Mouse (Mus musculus) liver, embryonic 11.5 days (tissue): ENCODE measurements at regions not wholly inside any gene's neighbourhood (a gene's known extent, or its start where the extent isn't known, plus 50 kb on each side); places are given as distances from the start of the nearest gene placed in this dataset.

Experiments used
- ATAC-seq: fragments of 200-750 bp; cut with Nextera tagmentation; replicated peaks from 2 replicates; pipeline ENCODE4 v1.8.0; 2017; ENCODE audit warnings: moderate number of reproducible peaks, mild to moderate bottlenecking, moderate TSS enrichment, moderate library complexity; ENCODE audit not compliant: low FRiP score
- DNase-seq: peaks from one replicate; pipeline ENCODE4 v3.0.0-alpha.2; 2017; ENCODE audit warnings: low spot score
- H3K27ac ChIP-seq: fragments of 300-500 bp; sonication (generic); 2 replicates; pipeline ENCODE4 v1.5.1; 2014; ENCODE audit warnings: mild to moderate bottlenecking, low read depth, low read length, control low read depth
- H3K27me3 ChIP-seq: fragments of 300-500 bp; sonication (generic); replicated peaks from 2 replicates; pipeline ENCODE4 v1.6.1; 2014; ENCODE audit warnings: low read length, mixed read lengths; ENCODE audit not compliant: control insufficient read depth, insufficient read depth
- H3K36me3 ChIP-seq: fragments of 300-500 bp; sonication (generic); 2 replicates; pipeline ENCODE4 v1.6.1; 2014; ENCODE audit warnings: mild to moderate bottlenecking, low read length, moderate library complexity, mixed read lengths; ENCODE audit not compliant: control insufficient read depth, insufficient read depth
- H3K4me1 ChIP-seq: fragments of 300-500 bp; sonication (generic); replicated peaks from 2 replicates; pipeline ENCODE4 v1.6.1; 2014; ENCODE audit warnings: low read length, mixed read lengths; ENCODE audit not compliant: control insufficient read depth, insufficient read depth
- H3K4me2 ChIP-seq: fragments of 300-500 bp; sonication (generic); 2 replicates; pipeline ENCODE4 v1.6.1; 2014; ENCODE audit warnings: mild to moderate bottlenecking, control low read depth, moderate library complexity
- H3K4me3 ChIP-seq: fragments of 300-500 bp; sonication (generic); 2 replicates; pipeline ENCODE4 v1.5.1; 2014; ENCODE audit warnings: low read depth, low read length, control low read depth
- H3K9ac ChIP-seq: fragments of 300-500 bp; sonication (generic); 2 replicates; pipeline ENCODE4 v1.6.1; 2014; ENCODE audit warnings: low read depth, low read length, control low read depth
- H3K9me3 ChIP-seq: fragments of 300-500 bp; sonication (generic); 2 replicates; pipeline ENCODE4 v1.6.1; 2016; ENCODE audit warnings: low read length, inconsistent platforms, mixed read lengths; ENCODE audit not compliant: control insufficient read depth
- WGBS: fragments of 180-500 bp; shearing (Covaris S2); extraction: QIAGEN DNeasy Blood & Tissue Kit; methylation state at CpG from one replicate; pipeline ENCODE4 v1.1.7; 2014; 5-methylcytosine and 5-hydroxymethylcytosine counted together

GRCm38 (mm10) chr12:105898580-105899293, 111.3 kb upstream of the Vrk1 start:
- Histone ChIP-seq H3K9me3 (peaks cover 14% of the 10 kb centered on the region), H3K27ac (no peak overlapping the region), H3K4me3 (no peak overlapping the region), H3K4me1 (no peaks in the 10 kb centered on the region), H3K4me2 (no peak overlapping the region), H3K9ac (no peak overlapping the region), H3K36me3 (no peaks in the 10 kb centered on the region), H3K27me3 (no peaks in the 10 kb centered on the region)
- WGBS, result 90% methylated on average over 12 of the region's 12 CpGs
- ATAC-seq, result no peak
- no peak for DNase-seq

GRCm38 (mm10) chr12:105899294-105899909, 110.6 kb upstream of the Vrk1 start:
- Histone ChIP-seq H3K4me2 (no peak overlapping the region), H3K9me3 (peaks cover 14% of the 10 kb centered on the region), H3K27ac (no peak overlapping the region), H3K4me1 (no peaks in the 10 kb centered on the region), H3K36me3 (no peaks in the 10 kb centered on the region), H3K27me3 (no peaks in the 10 kb centered on the region), H3K9ac (no peak overlapping the region), H3K4me3 (no peak overlapping the region)
- no peak for ATAC-seq
- WGBS, result 62% methylated on average over 9 of the region's 9 CpGs
- DNase-seq, result no peak

- Histone ChIP-seq H3K27me3 (no peaks in the 10 kb centered on the region), H3K9ac (no peak overlapping the region), H3K36me3 (no peaks in the 10 kb centered on the region), H3K4me2 (no peak overlapping the region), H3K4me3 (no peak overlapping the region), H3K27ac (no peak overlapping the region), H3K9me3 (peaks cover 14% of the 10 kb centered on the region), H3K4me1 (no peaks in the 10 kb centered on the region)
- WGBS, result 86% methylated on average over 6 of the region's 6 CpGs
- DNase-seq (no peak), ATAC-seq (no peak)
These were observed 109.5 kb upstream of the Vrk1 start for GRCm38 (mm10) chr12:105900479-105900878.

- H3K9me3 ChIP-seq, result no peaks in the 10 kb centered on the region; the same call in 1 of the 2 replicates
- DNase-seq, result no peak
- WGBS, result 42% methylated on average over 8 of the region's 8 CpGs
- no peaks in the 10 kb centered on the region for H3K27me3 ChIP-seq
- peaks cover 3% of the 10 kb centered on the region; the same call in 1 of the 2 replicates for H3K4me1 ChIP-seq
- H3K4me3 ChIP-seq, result no peak overlapping the region
- H3K9ac ChIP-seq, result no peak overlapping the region
- H3K36me3 ChIP-seq, result no peaks in the 10 kb centered on the region
- no peak overlapping the region for H3K4me2 ChIP-seq
- no peak overlapping the region for H3K27ac ChIP-seq
- ATAC-seq, result no peak
These were observed 107.0 kb upstream of the Vrk1 start for GRCm38 (mm10) chr12:105903072-105903471.

- Histone ChIP-seq H3K4me1 (peaks cover 3% of the 10 kb centered on the region; the same call in 1 of the 2 replicates), H3K27ac (no peak overlapping the region), H3K9me3 (no peaks in the 10 kb centered on the region), H3K36me3 (no peaks in the 10 kb centered on the region), H3K27me3 (no peaks in the 10 kb centered on the region), H3K4me2 (no peak overlapping the region), H3K9ac (no peak overlapping the region), H3K4me3 (no peak overlapping the region)
- 18% methylated on average over 7 of the region's 7 CpGs for WGBS
- peak; percentile 78 for ATAC-seq
- DNase-seq, result no peak
These were observed 103.4 kb upstream of the Vrk1 start for GRCm38 (mm10) chr12:105906584-105906983.

GRCm38 (mm10) chr12:105907851-105908620, 102.0 kb upstream of the Vrk1 start:
- no peaks in the 10 kb centered on the region for H3K9me3 ChIP-seq
- H3K36me3 ChIP-seq, result no peaks in the 10 kb centered on the region
- ATAC-seq, result no peak
- H3K9ac ChIP-seq, result no peak overlapping the region
- H3K27me3 ChIP-seq, result no peaks in the 10 kb centered on the region
- H3K4me3 ChIP-seq, result no peak overlapping the region
- no peak overlapping the region for H3K4me2 ChIP-seq
- 52% methylated on average over 13 of the region's 13 CpGs for WGBS
- no peak overlapping the region for H3K27ac ChIP-seq
- DNase-seq, result no peak
- peaks cover 3% of the 10 kb centered on the region; the same call in 1 of the 2 replicates for H3K4me1 ChIP-seq

GRCm38 (mm10) chr12:105911556-105911955, 98.5 kb upstream of the Vrk1 start:
- Histone ChIP-seq H3K4me1 (0 out of 2 replicates have a peak, but pooled peaks cover 3% of the 10 kb centered on the region), H3K9ac (no peak overlapping the region), H3K4me2 (no peak overlapping the region), H3K36me3 (no peaks in the 10 kb centered on the region), H3K4me3 (no peak overlapping the region), H3K9me3 (no peaks in the 10 kb centered on the region), H3K27ac (no peak overlapping the region), H3K27me3 (no peaks in the 10 kb centered on the region)
- ATAC-seq, result no peak
- 64% methylated on average over 9 of the region's 9 CpGs for WGBS
- DNase-seq, result no peak

GRCm38 (mm10) chr12:105917388-105917963, 92.6 kb upstream of the Vrk1 start:
- Histone ChIP-seq H3K4me3 (no peak overlapping the region), H3K9ac (no peak overlapping the region), H3K9me3 (no peaks in the 10 kb centered on the region), H3K4me2 (no peak overlapping the region), H3K4me1 (no peaks in the 10 kb centered on the region), H3K27ac (no peak overlapping the region), H3K36me3 (no peaks in the 10 kb centered on the region), H3K27me3 (no peaks in the 10 kb centered on the region)
- DNase-seq, result no peak
- 87% methylated on average over 10 of the region's 10 CpGs for WGBS
- no peak for ATAC-seq
